Mouse (Mus musculus): Measurements from ENCODE around the gene 1700013H16Rik. TPM values are rescaled to one million over a fixed set of nuclear protein-coding genes. Genes with fewer than 3 reads are reported as not detected.
"Not testable (repeated sequence)": the region's sequence is repeated elsewhere in the genome, so short reads cannot be mapped to it uniquely, and the experiment has no call there.

The 1700013H16Rik gene
- not detected in 2 replicates for polyA plus RNA-seq (2012; ENCODE audit: insufficient read depth, insufficient read length, missing spikeins)

DNA sequence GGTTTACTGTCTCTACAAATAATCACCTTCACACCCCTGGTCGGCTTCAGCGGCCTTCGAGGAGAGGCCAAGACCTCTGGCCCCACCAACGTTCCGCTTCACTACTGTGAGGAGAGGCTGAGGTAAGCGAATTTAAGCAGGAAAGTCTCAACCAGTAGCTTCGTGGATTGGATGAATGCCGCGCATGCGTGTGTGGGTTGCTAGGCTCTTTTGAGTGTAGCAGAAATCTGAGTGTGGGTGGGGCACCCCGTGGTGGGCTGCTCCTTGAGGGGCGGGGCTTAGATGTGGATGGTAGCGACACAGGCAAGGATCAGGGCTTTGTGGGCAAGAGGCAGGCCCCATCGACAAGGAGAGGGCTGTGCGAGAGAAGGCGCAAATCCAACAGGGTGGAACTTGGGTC, at the start of gene 1700013H16Rik:
TSS of gene 1700013H16Rik (minus strand) at position 96 of the 400 bp plus-strand sequence.
- no peak within 1 kb of the TSS for H3K4me3 ChIP-seq (ENCODE audit: insufficient read depth, low read length)
- H3K4me1 ChIP-seq (ENCODE audit: control insufficient read depth, insufficient read depth, low read length) = peaks cover 5% of the 10 kb centered on the region
- H3K27ac ChIP-seq (ENCODE audit: insufficient read depth, low read depth, low read length) = no peak within 1 kb of the TSS
- TF ChIP-seq CTCF (IDR thresholded peaks at IDR 0.05; ENCODE audit: low read depth, low read length) (no peak), POLR2A (IDR thresholded peaks at IDR 0.05; ENCODE audit: borderline replicate concordance, low read depth, low read length) (no peak)

DNA sequence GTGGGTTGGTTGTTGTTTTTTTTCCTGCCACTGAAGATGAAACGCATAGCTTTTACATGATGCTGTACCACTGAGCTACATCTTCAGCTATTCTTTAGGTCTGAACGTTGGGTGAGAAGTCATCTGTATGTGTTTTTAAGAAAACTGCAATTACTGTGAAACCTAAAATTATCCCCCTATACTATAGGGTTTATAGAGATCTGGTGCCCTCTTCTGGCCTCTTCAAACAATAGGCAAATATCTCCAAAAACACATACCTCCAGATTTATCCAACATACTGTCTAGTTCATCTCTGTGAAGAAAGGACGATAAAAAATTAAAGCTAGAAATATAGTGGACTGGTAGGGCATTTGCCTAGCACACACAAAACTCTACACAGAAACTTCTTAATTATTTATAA, 41.4 kb upstream of the 1700013H16Rik start:
- Histone ChIP-seq H3K4me3 (ENCODE audit: insufficient read depth, low read length) (no peak overlapping the region), H3K4me1 (ENCODE audit: control insufficient read depth, insufficient read depth, low read length) (no peaks in the 10 kb centered on the region), H3K27ac (ENCODE audit: insufficient read depth, low read depth, low read length) (no peak overlapping the region)
- TF ChIP-seq POLR2A (IDR thresholded peaks at IDR 0.05; ENCODE audit: borderline replicate concordance, low read depth, low read length) = no peak
- no peak for TF ChIP-seq CTCF (IDR thresholded peaks at IDR 0.05; ENCODE audit: low read depth, low read length)

DNA sequence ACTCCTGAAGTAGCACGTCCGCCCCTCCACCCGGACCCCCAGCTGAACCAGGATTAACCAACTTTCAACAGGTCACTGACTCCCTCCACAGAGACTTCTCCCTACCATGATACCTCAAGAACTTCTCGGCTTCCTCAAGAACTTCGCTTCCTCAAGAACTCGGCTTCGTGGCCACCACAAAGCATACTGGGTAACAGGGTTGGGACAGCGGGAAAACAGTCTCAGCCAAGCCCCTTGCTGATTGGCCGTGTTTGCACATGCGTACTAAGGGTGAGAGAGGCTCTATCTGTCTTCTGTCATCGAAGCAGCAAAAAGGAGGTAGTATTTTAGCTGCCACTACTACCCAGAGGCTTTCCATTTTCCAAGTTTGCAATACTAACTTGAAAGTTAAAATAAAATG, 39.9 kb upstream of the 1700013H16Rik start, which contains the start of gene Xlr:
TSS of gene Xlr (minus strand) at position 188 of the 400 bp plus-strand sequence.
- not testable (repeated sequence) for H3K4me1 ChIP-seq (ENCODE audit: control insufficient read depth, insufficient read depth, low read length)

DNA sequence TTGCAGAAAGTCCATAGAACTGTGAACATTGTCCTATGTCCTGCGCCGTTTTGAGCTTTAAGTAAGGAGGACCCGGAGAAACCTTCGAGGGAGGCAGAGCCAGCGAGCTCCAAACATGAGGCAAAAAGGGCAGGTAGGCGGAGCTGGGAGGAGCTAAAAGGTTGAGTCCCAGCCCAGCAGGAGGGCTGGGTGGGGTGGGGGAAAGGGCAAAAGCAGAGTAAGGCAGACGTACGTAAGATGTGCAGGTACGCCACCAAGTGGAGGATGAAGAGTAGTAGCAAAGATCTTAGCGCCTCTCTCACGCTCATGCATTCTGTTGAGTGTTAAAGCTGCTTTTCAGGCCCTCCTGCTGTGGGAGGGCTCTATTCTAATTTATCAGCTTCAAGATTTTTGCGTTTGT, 18.6 kb upstream of the 1700013H16Rik start, which contains the start of gene Zfp36l3:
TSS of gene Zfp36l3 (minus strand) at position 119 of the 400 bp plus-strand sequence.
- H3K27ac ChIP-seq (ENCODE audit: insufficient read depth, low read depth, low read length) = no peak within 1 kb of the TSS
- no peak within 1 kb of the TSS for H3K4me3 ChIP-seq (ENCODE audit: insufficient read depth, low read length)
- TF ChIP-seq CTCF (IDR thresholded peaks at IDR 0.05; ENCODE audit: low read depth, low read length) = no peak
- TF ChIP-seq POLR2A (IDR thresholded peaks at IDR 0.05; ENCODE audit: borderline replicate concordance, low read depth, low read length) = no peak
- no peaks in the 10 kb centered on the region for H3K4me1 ChIP-seq (ENCODE audit: control insufficient read depth, insufficient read depth, low read length)

More for the DNA sequence above, 39.9 kb upstream of the 1700013H16Rik start, which contains the start of gene Xlr:
- not testable (repeated sequence) for H3K4me3 ChIP-seq (ENCODE audit: insufficient read depth, low read length); H3K27ac ChIP-seq (ENCODE audit: insufficient read depth, low read depth, low read length)

DNA sequence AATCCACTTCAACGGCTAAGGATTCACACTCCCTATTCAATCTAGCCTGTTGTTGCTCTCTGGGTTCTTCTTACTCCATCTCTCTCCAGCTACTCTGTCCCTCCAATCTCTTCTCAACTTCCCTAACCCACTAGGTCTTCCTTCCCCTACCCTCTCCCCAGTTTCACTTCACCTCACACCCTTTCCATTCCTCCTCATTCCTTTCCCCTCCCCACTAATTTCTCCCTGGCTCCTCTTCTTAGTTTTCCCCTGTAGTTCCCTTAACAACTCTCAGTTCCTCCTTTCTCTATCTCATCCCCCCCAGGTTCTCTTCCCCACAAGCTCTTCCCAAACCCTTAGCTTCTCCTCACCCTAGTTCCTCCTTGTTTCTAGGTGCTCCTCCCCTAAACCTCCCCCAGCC, 4.8 kb downstream of the 1700013H16Rik start:
- peaks cover 12% of the 10 kb centered on the region for H3K4me1 ChIP-seq (ENCODE audit: control insufficient read depth, insufficient read depth, low read length)
- no peak for TF ChIP-seq POLR2A (IDR thresholded peaks at IDR 0.05; ENCODE audit: borderline replicate concordance, low read depth, low read length)
- no peak for TF ChIP-seq CTCF (IDR thresholded peaks at IDR 0.05; ENCODE audit: low read depth, low read length)
- no peak overlapping the region for H3K4me3 ChIP-seq (ENCODE audit: insufficient read depth, low read length)
- H3K27ac ChIP-seq (ENCODE audit: insufficient read depth, low read depth, low read length) = peak overlapping the region; percentile 61

DNA sequence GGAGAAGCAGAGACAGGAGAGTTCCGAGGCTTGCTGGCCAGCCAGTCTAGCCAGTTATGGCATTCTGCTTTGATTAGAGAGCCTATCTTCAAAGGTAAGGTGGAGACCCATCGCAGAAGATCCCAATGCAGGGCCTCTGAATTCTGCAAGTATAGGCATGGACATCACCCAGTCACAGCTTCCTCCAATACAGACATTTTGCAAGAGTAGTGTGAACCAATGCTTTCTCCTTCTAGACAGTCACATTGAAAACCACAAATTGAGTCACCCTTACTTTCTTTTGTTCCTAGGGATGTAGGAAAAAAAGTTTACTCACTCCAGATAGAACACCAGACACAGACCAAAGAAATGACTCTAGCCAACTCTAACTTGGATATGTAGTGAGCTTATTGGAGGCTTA, 28.7 kb downstream of the 1700013H16Rik start:
- no peak for TF ChIP-seq POLR2A (IDR thresholded peaks at IDR 0.05; ENCODE audit: borderline replicate concordance, low read depth, low read length)
- no peak for TF ChIP-seq CTCF (IDR thresholded peaks at IDR 0.05; ENCODE audit: low read depth, low read length)
- Histone ChIP-seq H3K27ac (ENCODE audit: insufficient read depth, low read depth, low read length) (no peak overlapping the region; the same call in 1 of the 2 replicates), H3K4me3 (ENCODE audit: insufficient read depth, low read length) (no peak overlapping the region), H3K4me1 (ENCODE audit: control insufficient read depth, insufficient read depth, low read length) (peaks cover 4% of the 10 kb centered on the region)

DNA sequence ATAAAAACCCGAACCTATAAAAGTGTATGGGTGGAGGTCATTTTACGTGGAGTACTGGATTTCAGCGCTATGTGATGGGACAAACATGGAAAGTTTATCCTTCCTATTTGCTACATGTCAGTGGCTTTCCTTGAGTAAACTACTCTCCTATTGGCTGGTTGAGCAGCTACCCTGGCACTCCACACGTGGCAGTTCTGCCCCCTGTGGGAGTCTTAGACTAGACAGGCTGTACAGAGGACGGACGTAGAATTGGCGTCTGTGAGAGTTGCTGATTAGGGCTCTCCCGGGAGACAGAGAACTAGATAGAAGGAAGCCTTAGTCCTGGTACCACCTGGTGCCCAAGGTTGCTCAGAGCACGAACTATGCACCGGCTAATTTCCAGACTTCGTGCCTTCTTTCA, 33.0 kb downstream of the 1700013H16Rik start, which contains the start of gene 4930502E18Rik:
TSS of gene 4930502E18Rik (plus strand) at position 231 of the 400 bp plus-strand sequence.
- no peak within 1 kb of the TSS for H3K4me3 ChIP-seq (ENCODE audit: insufficient read depth, low read length)
- TF ChIP-seq POLR2A (IDR thresholded peaks at IDR 0.05; ENCODE audit: borderline replicate concordance, low read depth, low read length) = no peak
- no peak for TF ChIP-seq CTCF (IDR thresholded peaks at IDR 0.05; ENCODE audit: low read depth, low read length)
- no peak within 1 kb of the TSS for H3K27ac ChIP-seq (ENCODE audit: insufficient read depth, low read depth, low read length)
- peaks cover 4% of the 10 kb centered on the region for H3K4me1 ChIP-seq (ENCODE audit: control insufficient read depth, insufficient read depth, low read length)

DNA sequence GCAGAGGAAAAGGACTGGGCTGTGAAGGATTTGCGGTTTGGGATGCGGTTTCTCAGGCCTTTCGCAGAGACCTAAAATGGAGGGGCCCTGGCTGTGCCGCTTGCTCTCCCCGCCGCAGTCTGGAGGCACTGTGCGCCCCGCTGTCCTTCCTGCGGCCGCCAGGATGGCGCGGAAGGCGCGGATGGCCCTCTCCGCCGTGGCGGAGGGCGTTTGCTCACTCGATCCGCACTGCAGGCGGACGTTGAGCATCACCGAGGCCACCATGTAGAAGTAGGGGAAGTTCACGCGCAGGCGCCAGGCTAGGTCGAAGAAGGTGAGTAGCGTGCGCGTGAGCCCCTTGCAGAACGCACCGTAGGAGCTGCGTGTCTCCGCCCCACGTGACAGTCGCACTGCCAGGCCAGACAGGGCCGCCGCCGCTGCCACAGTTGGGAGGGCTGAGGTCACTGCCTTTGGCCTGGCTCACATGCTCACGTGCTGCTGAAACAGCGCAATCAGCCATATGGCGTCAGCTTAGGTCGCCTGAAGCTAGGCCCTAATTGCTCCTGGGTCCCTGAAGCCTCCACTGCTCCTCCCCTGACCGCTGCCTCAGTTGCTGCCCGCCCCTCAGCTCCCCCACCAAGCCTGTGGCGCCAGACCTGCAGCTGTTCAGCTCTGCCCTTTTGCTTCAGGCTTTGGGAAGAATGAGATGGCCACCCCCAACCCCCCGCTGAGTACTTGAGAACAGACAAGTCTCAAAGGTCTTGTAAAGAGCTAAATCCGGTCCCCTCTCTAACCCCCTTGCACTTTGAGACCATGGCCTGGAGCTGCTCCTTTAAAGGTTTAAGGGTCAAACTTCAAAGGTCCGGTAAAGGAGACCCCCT, 41.1 kb downstream of the 1700013H16Rik start:
- no peak for TF ChIP-seq POLR2A (IDR thresholded peaks at IDR 0.05; ENCODE audit: borderline replicate concordance, low read depth, low read length)
- no peak for TF ChIP-seq CTCF (IDR thresholded peaks at IDR 0.05; ENCODE audit: low read depth, low read length)
- Histone ChIP-seq H3K4me1 (ENCODE audit: control insufficient read depth, insufficient read depth, low read length) (peaks cover 8% of the 10 kb centered on the region), H3K27ac (ENCODE audit: insufficient read depth, low read depth, low read length) (no peak overlapping the region), H3K4me3 (ENCODE audit: insufficient read depth, low read length) (peak overlapping the region; percentile 42)

DNA sequence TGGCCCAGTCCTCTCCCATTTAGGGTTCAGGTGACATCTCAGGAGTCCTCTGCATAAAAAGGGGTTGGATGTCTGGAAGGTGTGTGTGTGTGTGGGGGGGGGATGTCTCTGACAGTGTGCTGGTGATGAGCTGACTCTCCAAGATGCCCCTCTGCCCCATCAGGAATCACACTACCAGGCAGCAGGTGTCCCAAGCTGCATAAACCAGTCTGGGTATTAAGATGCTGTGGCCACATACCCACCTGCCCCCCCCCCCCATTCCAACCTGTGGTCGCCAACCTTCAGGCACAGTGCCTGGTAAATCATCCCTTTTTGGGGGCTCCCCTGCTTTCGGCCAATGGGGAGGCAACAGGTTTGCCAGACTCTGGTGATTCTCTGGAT, 41.7 kb downstream of the 1700013H16Rik start:
- Histone ChIP-seq H3K27ac (ENCODE audit: insufficient read depth, low read depth, low read length) (no peak overlapping the region), H3K4me3 (ENCODE audit: insufficient read depth, low read length) (no peak overlapping the region), H3K4me1 (ENCODE audit: control insufficient read depth, insufficient read depth, low read length) (peaks cover 8% of the 10 kb centered on the region)
- no peak for TF ChIP-seq CTCF (IDR thresholded peaks at IDR 0.05; ENCODE audit: low read depth, low read length)
- TF ChIP-seq POLR2A (IDR thresholded peaks at IDR 0.05; ENCODE audit: borderline replicate concordance, low read depth, low read length) = no peak

DNA sequence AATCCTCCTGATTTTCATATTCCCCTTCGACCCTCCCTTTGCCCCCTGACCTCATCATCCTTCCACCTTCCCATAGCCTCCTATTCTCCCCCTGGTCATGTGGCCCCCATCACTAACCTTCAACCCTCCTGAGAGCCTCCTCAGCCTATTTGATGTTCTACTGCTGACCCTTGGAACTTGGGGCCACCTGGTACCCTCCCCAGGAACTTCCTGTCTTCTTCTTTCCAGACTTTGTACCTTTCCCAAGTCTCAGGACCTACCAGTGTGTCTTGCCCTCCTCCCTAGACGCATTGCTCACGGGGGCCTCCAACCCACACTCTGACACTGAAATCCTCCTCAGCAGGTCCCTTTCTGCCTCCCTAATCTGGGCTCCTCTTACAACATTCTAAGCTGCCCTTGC, 55.0 kb downstream of the 1700013H16Rik start:
- Histone ChIP-seq H3K4me1 (ENCODE audit: control insufficient read depth, insufficient read depth, low read length) (no peaks in the 10 kb centered on the region), H3K4me3 (ENCODE audit: insufficient read depth, low read length) (no peak overlapping the region)

More for the DNA sequence above, 55.0 kb downstream of the 1700013H16Rik start:
- no peak for TF ChIP-seq POLR2A (IDR thresholded peaks at IDR 0.05; ENCODE audit: borderline replicate concordance, low read depth, low read length)
- no peak for TF ChIP-seq CTCF (IDR thresholded peaks at IDR 0.05; ENCODE audit: low read depth, low read length)
- H3K27ac ChIP-seq (ENCODE audit: insufficient read depth, low read depth, low read length) = no peak overlapping the region
